Mouse (Mus musculus) thymus, postnatal 4 days (tissue): Measurements from ENCODE around the gene Timm8b.
"Not testable (repeated sequence)": the region's sequence is repeated elsewhere in the genome, so short reads cannot be mapped to it uniquely, and the experiment has no call there.

Experiments
- DNase-seq: peaks from one replicate; pipeline ENCODE4 v3.0.0; 2021

Timm8b gene

GRCm38 (mm10) chr9:50602055-50602845 is 1.5 kb upstream of the Timm8b start:
- no peak for DNase-seq

GRCm38 (mm10) chr9:50603998-50604324 is 251 bp downstream of the Timm8b start:
- no peak for DNase-seq

GRCm38 (mm10) chr9:50604338-50604737 is 628 bp downstream of the Timm8b start:
- no peak for DNase-seq

GRCm38 (mm10) chr9:50612115-50612514 is 8.4 kb downstream of the Timm8b start:
- DNase-seq: no peak

GRCm38 (mm10) chr9:50616161-50616560 is 12.5 kb downstream of the Timm8b start:
- no peak for DNase-seq

- DNase-seq: peak; percentile 88
Measured at GRCm38 (mm10) chr9:50616766-50617603, 13.3 kb downstream of the Timm8b start, which contains the start of the genes Pih1d2 and Nkapd1. Gene Pih1d2, plus strand, starts transcription at chr9:50617321. Gene Nkapd1, minus strand, starts transcription at chr9:50617464.

GRCm38 (mm10) chr9:50617794-50618330 is 14.2 kb downstream of the Timm8b start:
- DNase-seq: no peak

GRCm38 (mm10) chr9:50630903-50631302 is 27.2 kb downstream of the Timm8b start:
- DNase-seq: not testable (repeated sequence)

- DNase-seq: no peak
Measured at GRCm38 (mm10) chr9:50632016-50632688, 28.4 kb downstream of the Timm8b start.

- DNase-seq: peak; percentile 38
Measured at GRCm38 (mm10) chr9:50633059-50633458, 29.3 kb downstream of the Timm8b start.

- DNase-seq: no peak
Measured at GRCm38 (mm10) chr9:50634270-50634669, 30.6 kb downstream of the Timm8b start.

GRCm38 (mm10) chr9:50646826-50647370 is 43.2 kb downstream of the Timm8b start:
- no peak for DNase-seq

- no peak for DNase-seq
Measured at GRCm38 (mm10) chr9:50650503-50650902, 46.8 kb downstream of the Timm8b start.
